Mouse (Mus musculus): ENCODE data around the gene Zfp318.

The Zfp318 gene

DNA sequence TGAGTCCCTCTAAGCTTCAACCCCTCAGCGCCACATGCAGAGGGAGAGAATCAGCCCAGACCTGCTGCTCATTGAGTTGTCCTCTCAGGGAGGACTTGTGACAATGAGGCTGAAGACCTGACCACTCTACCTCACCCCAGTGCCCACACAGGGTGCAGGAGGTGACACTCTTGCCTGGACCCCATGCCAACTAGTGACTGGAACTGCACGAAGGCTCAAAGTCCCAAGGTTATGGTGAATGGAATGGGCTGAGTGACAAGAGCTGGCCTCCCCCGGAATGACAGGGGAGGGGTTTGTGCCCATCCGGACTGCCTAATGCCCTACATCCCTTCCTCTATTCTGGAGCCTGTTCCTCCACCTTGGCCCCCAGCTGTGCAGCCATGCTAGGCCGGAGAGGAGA, 69.2 kb downstream of the Zfp318 start:
- DNase-seq, result no peak

DNA sequence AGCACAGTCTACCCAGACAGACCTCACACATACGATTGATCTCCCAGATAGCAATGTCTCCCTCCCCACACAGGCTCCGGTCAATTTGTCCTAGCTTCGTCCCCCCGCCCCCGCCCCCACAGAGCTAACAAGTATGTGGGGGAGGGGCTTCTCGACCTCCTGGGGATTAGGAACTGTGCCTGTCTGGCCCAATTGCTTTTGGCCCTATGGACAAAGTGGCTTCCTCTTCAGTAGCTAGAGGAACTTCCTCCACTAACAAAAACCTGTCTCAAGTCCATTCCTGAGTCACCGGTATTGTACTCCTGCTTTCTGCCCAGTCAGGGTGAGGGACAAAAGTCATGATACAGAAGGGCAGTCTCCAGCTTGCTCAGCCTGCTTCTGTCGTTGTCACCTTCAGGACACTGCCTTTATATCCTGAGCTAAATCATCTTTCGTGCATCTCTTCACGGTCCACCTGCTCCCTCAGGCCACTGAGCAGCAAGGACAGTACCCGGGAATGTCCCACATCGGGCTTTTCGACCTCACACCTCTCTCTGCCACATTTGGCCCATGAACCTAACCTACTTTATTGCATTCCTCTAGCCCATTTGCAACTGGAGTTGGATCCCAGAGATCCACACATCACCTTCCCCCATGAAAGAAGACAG, 69.9 kb downstream of the Zfp318 start:
- no peak for DNase-seq

DNA sequence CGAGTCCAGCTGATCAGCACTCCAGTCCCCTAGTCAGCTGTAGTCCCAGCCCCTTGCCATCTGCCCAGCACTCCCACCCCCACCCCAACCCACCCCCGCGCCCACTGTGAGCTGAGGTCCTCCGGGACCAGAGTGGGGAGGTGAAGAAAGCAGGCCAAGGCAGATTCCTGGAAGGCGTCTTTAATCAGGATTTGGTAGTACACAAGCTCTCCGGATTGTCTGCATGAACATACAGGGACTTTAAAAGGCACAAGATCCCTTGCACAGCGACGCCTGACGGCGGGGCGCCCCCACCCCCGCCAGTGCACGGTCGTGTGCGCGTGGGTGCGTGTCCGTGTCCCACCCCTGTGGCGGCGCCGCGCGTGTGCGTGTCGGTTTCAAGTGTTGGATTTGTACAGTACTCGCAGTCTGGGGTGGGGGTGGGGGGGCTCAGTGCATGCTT, 70.5 kb downstream of the Zfp318 start:
- DNase-seq, result no peak

DNA sequence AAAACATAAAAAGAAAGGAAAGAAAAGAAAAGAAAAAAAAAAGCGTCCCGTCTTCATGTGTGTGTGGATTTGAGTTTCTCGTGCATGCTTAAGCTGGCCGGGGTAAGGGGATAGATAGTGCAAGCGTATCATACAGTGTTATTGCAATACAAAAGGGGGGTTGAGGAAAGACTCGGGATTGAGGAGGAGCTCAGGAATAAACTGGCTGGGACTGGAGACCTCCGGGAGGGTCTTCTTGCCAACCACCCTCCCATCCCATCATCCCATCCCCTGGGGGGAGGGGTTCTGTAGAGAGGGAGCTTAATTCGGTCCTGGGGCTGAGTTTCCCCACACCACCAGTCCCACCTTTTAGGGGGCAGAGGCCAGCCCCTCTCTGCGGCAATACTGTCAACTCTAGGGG, 71.0 kb downstream of the Zfp318 start:
- DNase-seq, result no peak

DNA sequence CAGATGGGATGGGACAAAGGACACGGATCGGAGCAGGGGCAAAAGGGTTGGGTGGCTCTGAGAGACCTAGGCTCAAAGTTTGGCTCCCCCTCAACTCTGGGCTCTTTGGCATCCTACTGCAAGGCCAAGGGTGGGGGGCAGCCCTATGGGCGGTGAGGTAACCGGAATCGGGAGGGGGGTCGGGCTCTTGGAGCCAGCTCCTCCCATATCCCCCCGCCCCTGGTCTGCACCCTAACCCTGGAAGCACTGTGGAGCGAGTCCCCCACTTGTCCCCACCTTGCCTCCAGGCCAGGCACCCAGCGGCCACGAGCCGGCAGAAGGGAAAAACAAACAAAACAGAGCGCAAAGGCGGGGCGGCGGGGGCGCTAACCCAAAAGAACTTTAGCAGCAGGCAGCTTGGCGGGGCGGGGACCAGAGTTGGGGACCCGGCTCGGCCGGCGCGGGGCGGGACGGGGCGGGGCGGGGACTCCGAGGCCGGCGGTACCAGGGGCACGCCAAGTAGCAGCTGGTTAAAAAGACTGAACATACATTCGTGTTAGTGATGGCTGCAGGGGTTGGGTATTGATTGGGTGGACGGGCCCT, 71.7 kb downstream of the Zfp318 start:
- peak; percentile 71 for DNase-seq

DNA sequence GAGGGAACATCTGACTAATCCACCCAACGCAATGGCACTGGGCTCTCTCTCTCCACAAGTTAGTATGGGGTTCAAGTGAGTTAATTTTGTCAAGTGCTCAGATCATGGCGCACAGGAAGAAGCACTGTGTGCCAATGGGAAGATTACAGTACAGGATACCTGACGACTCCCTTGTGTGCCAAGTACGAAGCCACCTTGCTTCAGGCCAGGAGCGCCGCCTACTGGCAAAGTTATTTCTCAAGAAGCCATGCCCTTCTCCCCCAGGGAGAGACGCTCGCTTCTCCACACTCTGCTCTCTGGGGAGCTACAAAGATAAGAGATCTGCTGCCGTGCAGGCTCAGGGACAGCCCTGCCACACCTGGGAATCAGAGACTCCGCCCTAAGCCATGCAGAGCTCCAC, 74.3 kb downstream of the Zfp318 start:
- DNase-seq, result peak; percentile 75

DNA sequence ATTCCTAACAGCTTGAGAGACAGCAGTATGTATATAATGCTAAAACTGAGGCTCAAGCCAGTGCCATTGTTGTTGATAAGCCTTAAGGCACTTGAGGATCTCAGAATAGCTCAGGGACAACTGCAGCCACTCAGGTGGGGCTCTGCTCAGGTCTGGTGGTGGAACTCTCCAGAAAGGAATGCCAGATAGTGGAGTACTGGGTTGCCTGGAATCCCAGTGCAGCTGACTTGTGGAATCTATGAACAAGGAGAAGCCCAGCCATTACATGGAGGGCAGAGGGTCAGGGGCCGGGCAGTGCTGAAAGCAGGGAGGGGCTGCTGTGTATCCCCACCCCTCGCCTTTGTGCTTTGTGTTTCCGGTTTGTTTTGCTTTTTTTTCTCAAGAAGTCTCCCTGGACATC, 74.9 kb downstream of the Zfp318 start:
- DNase-seq, result no peak

DNA sequence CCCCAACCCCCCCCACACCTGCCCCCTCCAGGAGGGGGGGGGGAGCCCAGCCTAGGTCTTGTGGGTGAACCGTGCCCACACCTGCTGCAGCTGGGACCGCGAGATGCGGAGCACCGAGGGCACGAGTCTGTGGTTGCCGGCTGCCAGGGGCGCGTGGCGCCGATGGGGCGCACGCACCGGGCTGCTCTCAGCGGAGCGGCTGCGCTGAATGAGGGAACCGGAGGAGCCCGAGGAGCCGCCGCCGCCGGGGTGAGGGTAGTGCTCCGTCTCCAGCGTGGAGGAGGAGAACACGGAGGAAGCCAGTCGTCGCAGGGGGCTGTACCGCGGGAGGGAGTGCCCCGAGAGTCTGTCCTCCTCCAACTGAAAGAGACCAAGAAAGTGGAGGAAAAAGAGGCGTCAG, 77.1 kb downstream of the Zfp318 start:
- DNase-seq, result peak; percentile 40

DNA sequence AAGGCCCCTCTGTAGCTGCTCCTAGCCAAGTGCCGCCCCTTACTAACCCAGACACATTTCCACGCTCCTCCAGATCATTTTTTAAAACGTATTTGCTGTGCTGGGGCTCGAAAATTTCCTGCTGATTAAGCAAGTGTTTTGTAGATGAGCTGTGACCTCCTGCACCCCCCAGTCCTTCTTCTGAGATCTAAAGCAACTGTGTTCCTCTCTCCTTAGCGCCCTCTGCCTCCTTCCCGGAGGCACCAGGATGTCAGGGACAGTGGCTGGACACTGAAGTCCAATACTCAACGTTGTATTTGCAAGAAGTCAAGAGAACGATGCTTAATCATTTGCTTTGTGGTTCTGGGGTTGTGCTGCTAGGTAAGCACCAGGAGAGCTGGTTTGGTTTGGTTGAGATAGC, 77.8 kb downstream of the Zfp318 start:
- DNase-seq, result peak; percentile 50

DNA sequence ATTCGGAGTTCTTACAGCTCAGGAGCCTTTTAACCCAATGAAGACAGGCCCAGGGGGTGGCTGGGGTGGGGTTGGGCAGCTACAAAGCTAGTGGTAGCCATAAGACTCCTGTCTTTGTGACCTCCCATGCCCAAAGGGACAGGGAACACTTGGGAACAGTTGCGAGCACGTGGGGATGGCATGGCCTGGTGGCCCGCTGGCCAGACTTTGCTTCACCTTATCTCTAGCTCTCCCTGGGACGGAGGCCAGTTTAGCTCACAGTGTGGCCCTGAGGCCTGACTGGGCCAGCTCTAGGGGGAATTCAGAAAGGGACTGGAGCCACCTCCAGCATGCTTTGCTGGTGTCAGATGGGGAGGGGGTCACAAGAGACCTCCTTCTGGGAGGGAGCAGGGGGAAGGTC, 78.7 kb downstream of the Zfp318 start:
- no peak for DNase-seq

DNA sequence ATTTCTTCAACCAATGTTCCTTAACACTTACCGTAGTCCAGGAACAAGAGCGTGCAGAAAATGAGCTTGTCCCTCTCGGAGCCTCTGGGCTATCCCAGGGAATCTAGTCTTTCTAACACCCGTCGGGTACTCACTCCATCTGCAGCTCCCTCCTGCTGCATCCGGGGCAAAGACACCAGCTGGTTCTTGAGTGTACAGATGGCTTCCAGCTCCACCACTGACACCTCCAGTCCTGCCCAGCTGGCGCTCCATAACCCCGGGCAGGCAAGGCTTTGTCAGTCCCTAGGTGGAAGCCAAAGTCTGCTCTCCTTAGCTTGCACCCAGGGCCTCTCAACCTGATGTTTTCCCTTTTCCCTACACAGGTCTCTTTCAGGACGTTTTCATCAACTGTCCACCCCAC, 84.3 kb downstream of the Zfp318 start:
- no peak for DNase-seq
